Mouse (Mus musculus) MEL (cell line): Measurements from ENCODE around the gene Ttc17. TPM values are rescaled to one million over a fixed set of nuclear protein-coding genes. Genes with fewer than 3 reads are reported as not detected.
"Not testable (repeated sequence)": the region's sequence is repeated elsewhere in the genome, so short reads cannot be mapped to it uniquely, and the experiment has no call there.

Source experiments
- DNase-seq: peaks from one replicate; pipeline ENCODE4 v3.0.0; 2011; ENCODE audit warnings: low read depth, low spot score
- H3K27ac ChIP-seq: 2 replicates; pipeline ENCODE4 v1.5.1; 2012; ENCODE audit warnings: low read depth, mild to moderate bottlenecking, control low read depth, low read length, moderate library complexity; ENCODE audit not compliant: control insufficient read depth
- H3K27me3 ChIP-seq, 2 experiments: fragments of 150-350 bp in 1 of 2; sonication (generic) in 1 of 2; 2 replicates each; pipeline ENCODE4 v1.6.1; 2012; ENCODE audit warnings: low read length in 2 of 2, mild to moderate bottlenecking in 2 of 2, improper control_type of control experiment in 1 of 2, moderate library complexity in 1 of 2; ENCODE audit not compliant: insufficient read depth in 2 of 2, control insufficient read depth in 1 of 2
- H3K36me3 ChIP-seq, 2 experiments: 2 replicates each; pipeline ENCODE4 v1.6.1; 2012 to 2014; ENCODE audit warnings: low read length in 2 of 2, improper control_type of control experiment in 1 of 2, inconsistent platforms in 1 of 2, mild to moderate bottlenecking in 1 of 2; ENCODE audit not compliant: insufficient read depth in 2 of 2, control insufficient read depth in 1 of 2
- H3K4me1 ChIP-seq, 2 experiments: fragments of 150-350 bp in 1 of 2; sonication (generic) in 1 of 2; 2 replicates each; pipeline ENCODE4 v1.6.1; 2012; ENCODE audit warnings: low read length in 2 of 2, improper control_type of control experiment in 1 of 2, mild to moderate bottlenecking in 1 of 2; ENCODE audit not compliant: insufficient read depth in 2 of 2, control insufficient read depth in 1 of 2
- H3K4me3 ChIP-seq, 2 experiments: fragments of 150-350 bp in 1 of 2; sonication (generic) in 1 of 2; 2 replicates each; pipeline ENCODE4 v1.5.1; 2012; ENCODE audit warnings: low read depth in 2 of 2, low read length in 2 of 2, mild to moderate bottlenecking in 2 of 2, moderate library complexity in 2 of 2, control low read depth in 1 of 2, improper control_type of control experiment in 1 of 2; ENCODE audit not compliant: control insufficient read depth in 1 of 2, insufficient read depth in 1 of 2
- H3K79me2 ChIP-seq: 2 replicates; pipeline ENCODE4 v1.6.1; 2012; ENCODE audit warnings: mild to moderate bottlenecking, low read length, moderate library complexity; ENCODE audit not compliant: control insufficient read depth, poor library complexity, insufficient read depth
- H3K9ac ChIP-seq: 2 replicates; pipeline ENCODE4 v1.6.1; 2012; ENCODE audit warnings: low read depth, mild to moderate bottlenecking, control low read depth, low read length, moderate library complexity; ENCODE audit not compliant: control insufficient read depth, poor library complexity, severe bottlenecking
- H3K9me3 ChIP-seq: fragments of 150-350 bp; sonication (generic); replicated peaks from 2 replicates; pipeline ENCODE4 v1.6.1; 2012; ENCODE audit warnings: mild to moderate bottlenecking, low read length, improper control_type of control experiment, moderate library complexity; ENCODE audit not compliant: insufficient read depth
- ELF1 ChIP-seq: IDR thresholded peaks from 2 replicates; pipeline ENCODE4 v1.6.1; 2014; ENCODE audit warnings: low read depth, mild to moderate bottlenecking, inconsistent platforms, low read length, improper control_type of control experiment, moderate library complexity
- EP300 ChIP-seq, 2 experiments: IDR thresholded peaks; 2 replicates each; pipeline ENCODE4 v1.6.1; 2011; ENCODE audit warnings: improper control_type of control experiment in 2 of 2, low read length in 2 of 2, low read depth in 1 of 2, mild to moderate bottlenecking in 1 of 2
- GATA1 ChIP-seq: IDR thresholded peaks from 2 replicates; pipeline ENCODE4 v1.6.1; 2011; ENCODE audit warnings: low read depth, low read length, improper control_type of control experiment
- HCFC1 ChIP-seq: IDR thresholded peaks from 2 replicates; pipeline ENCODE4 v1.6.1; 2012; ENCODE audit warnings: low read depth, mild to moderate bottlenecking, inconsistent platforms, low read length, improper control_type of control experiment, moderate library complexity
- JUND ChIP-seq: IDR thresholded peaks from 2 replicates; pipeline ENCODE4 v1.6.1; 2011; ENCODE audit warnings: low read depth, mild to moderate bottlenecking, improper control_type of control experiment, low read length
- KAT2A ChIP-seq: conservative IDR thresholded peaks from 2 replicates; pipeline ENCODE4 v1.6.1; 2012; ENCODE audit warnings: low read depth, low read length, improper control_type of control experiment, inconsistent platforms
- MAFK ChIP-seq: IDR thresholded peaks from 2 replicates; pipeline ENCODE4 v1.6.1; 2011; ENCODE audit warnings: low read depth, mild to moderate bottlenecking, low read length, improper control_type of control experiment, borderline replicate concordance
- MAX ChIP-seq: IDR thresholded peaks from 2 replicates; pipeline ENCODE4 v1.6.1; 2011; ENCODE audit warnings: low read length, improper control_type of control experiment
- MXI1 ChIP-seq: IDR thresholded peaks from 2 replicates; pipeline ENCODE4 v1.6.1; 2011; ENCODE audit warnings: mild to moderate bottlenecking, low read depth, low read length, improper control_type of control experiment
- MYB ChIP-seq: IDR thresholded peaks from 2 replicates; pipeline ENCODE4 v1.6.1; 2011; ENCODE audit warnings: mild to moderate bottlenecking, low read depth, low read length, improper control_type of control experiment
- MYC ChIP-seq: IDR thresholded peaks from 2 replicates; pipeline ENCODE4 v1.6.1; 2011; ENCODE audit warnings: low read depth, mild to moderate bottlenecking, low read length, improper control_type of control experiment, moderate library complexity
- NELFE ChIP-seq: IDR thresholded peaks from 2 replicates; pipeline ENCODE4 v1.6.1; 2011; ENCODE audit warnings: low read depth, low read length, improper control_type of control experiment
- NRF1 ChIP-seq: IDR thresholded peaks from 2 replicates; pipeline ENCODE4 v1.6.1; 2014; ENCODE audit warnings: low read depth, mild to moderate bottlenecking, inconsistent platforms, low read length, improper control_type of control experiment, moderate library complexity; ENCODE audit not compliant: poor library complexity, insufficient read depth, severe bottlenecking
- POLR2A ChIP-seq, 2 experiments: IDR thresholded peaks; 2 replicates each; pipeline ENCODE4 v1.6.1; 2011 to 2012; ENCODE audit warnings: low read length in 2 of 2, mild to moderate bottlenecking in 2 of 2, control low read depth in 1 of 2, improper control_type of control experiment in 1 of 2, low read depth in 1 of 2, moderate library complexity in 1 of 2; ENCODE audit not compliant: control insufficient read depth in 1 of 2, insufficient read depth in 1 of 2, poor library complexity in 1 of 2
- POLR2AphosphoS2 ChIP-seq: IDR thresholded peaks from 2 replicates; pipeline ENCODE4 v1.6.1; 2011; ENCODE audit warnings: low read length, improper control_type of control experiment
- POLR2AphosphoS5 ChIP-seq: IDR thresholded peaks from 2 replicates; pipeline ENCODE4 v1.6.1; 2012; ENCODE audit warnings: low read depth, borderline replicate concordance, mild to moderate bottlenecking, inconsistent platforms, low read length, moderate library complexity, mixed read lengths
- RAD21 ChIP-seq: IDR thresholded peaks from 2 replicates; pipeline ENCODE4 v1.6.1; 2011; ENCODE audit warnings: mild to moderate bottlenecking, low read depth, low read length, improper control_type of control experiment
- RCOR1 ChIP-seq: IDR thresholded peaks from 2 replicates; pipeline ENCODE4 v1.6.1; 2012; ENCODE audit warnings: low read depth, mild to moderate bottlenecking, inconsistent platforms, low read length, improper control_type of control experiment
- SIN3A ChIP-seq: IDR thresholded peaks from 2 replicates; pipeline ENCODE4 v1.6.1; 2012; ENCODE audit warnings: low read length, improper control_type of control experiment, inconsistent platforms
- SMC3 ChIP-seq: IDR thresholded peaks from 2 replicates; pipeline ENCODE4 v1.6.1; 2011; ENCODE audit warnings: low read depth, low read length, improper control_type of control experiment
- TAL1 ChIP-seq: IDR thresholded peaks from 2 replicates; pipeline ENCODE4 v1.6.1; 2012; ENCODE audit warnings: mild to moderate bottlenecking, inconsistent platforms, low read length, moderate library complexity, mixed read lengths
- TBP ChIP-seq: IDR thresholded peaks from 2 replicates; pipeline ENCODE4 v1.8.0; 2011; ENCODE audit warnings: low read depth, low read length, improper control_type of control experiment
- USF1 ChIP-seq: IDR thresholded peaks from 2 replicates; pipeline ENCODE4 v1.6.1; 2014; ENCODE audit warnings: low read depth, mild to moderate bottlenecking, inconsistent platforms, low read length, improper control_type of control experiment, moderate library complexity
- ZKSCAN1 ChIP-seq: IDR thresholded peaks from 2 replicates; pipeline ENCODE4 v1.6.1; 2012; ENCODE audit warnings: low read depth, mild to moderate bottlenecking, inconsistent platforms, low read length, improper control_type of control experiment, moderate library complexity
- ZMIZ1 ChIP-seq: IDR thresholded peaks from 2 replicates; pipeline ENCODE4 v1.6.1; 2012; ENCODE audit warnings: low read depth, mild to moderate bottlenecking, inconsistent platforms, low read length, improper control_type of control experiment, moderate library complexity
- ZNF384 ChIP-seq: IDR thresholded peaks from 2 replicates; pipeline ENCODE4 v1.6.1; 2012; ENCODE audit warnings: low read depth, mild to moderate bottlenecking, inconsistent platforms, low read length, improper control_type of control experiment
- polyA plus RNA-seq, 2 experiments: library from polyadenylated mRNA; stranded (reverse) in 1 of 2; unstranded in 1 of 2; fragments of >175 nt in 1 of 2; fragments of >200 nt in 1 of 2; gene quantifications; 2 replicates each; pipeline versions ENCODE4 v1.2.1 to v1.2.4; 2012; ENCODE audit warnings: low replicate concordance in 2 of 2, low read depth in 1 of 2; ENCODE audit not compliant: insufficient read length in 2 of 2, insufficient read depth in 1 of 2, missing spikeins in 1 of 2
- total RNA-seq: library from RNA; depleted of rRNA; stranded (reverse); fragments of 300-350 nt; gene quantifications from 2 replicates; pipeline ENCODE4 v1.2.3, GENCODE M21; 2012

The Ttc17 gene
- total and polyA plus RNA-seq, 3 experiments: 7.0 to 10.2 TPM; not detected in 1

- Histone ChIP-seq H3K27ac (no peak overlapping the region), H3K9ac (no peak overlapping the region), H3K36me3 (no peaks in the 10 kb centered on the region; a peak in 2 of 4 replicates), H3K79me2 (0 out of 2 replicates have a peak, but pooled peaks cover 3% of the 10 kb centered on the region), H3K27me3 (no peaks in the 10 kb centered on the region), H3K4me3 (no peak overlapping the region), H3K9me3 (no peaks in the 10 kb centered on the region), H3K4me1 (no peaks in the 10 kb centered on the region; a peak in 2 of 4 replicates)
- no peak for TF ChIP-seq RAD21
- no peak for TF ChIP-seq MYC
- no peak for TF ChIP-seq ZKSCAN1
- DNase-seq: no peak
These were observed 10.2 kb downstream of the Ttc17 start for GRCm38 (mm10) chr2:94396325-94396724.

DNA sequence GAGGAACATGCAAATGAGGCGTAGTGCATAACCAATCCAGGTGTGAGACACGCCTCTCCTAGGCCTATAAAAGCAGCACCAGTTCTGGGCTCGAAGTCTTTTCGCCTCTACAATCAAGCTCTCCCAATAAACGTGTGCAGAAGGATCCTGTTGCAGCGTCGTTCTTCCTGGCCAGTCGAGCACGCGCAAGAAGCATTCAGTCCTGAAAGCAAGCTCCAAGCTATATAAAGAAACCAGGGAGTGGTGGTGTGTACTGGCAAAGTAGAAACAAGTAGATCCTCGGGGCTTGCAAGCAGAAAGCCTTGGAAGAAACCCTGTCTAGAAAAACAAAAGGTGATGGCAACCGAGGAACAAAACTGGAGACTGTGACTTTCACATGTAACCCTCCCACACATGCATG lies 15.4 kb downstream of the Ttc17 start:
- H3K9ac ChIP-seq, H3K9me3 ChIP-seq, H3K4me1 ChIP-seq, H3K27me3 ChIP-seq, H3K79me2 ChIP-seq, H3K4me3 ChIP-seq: not testable (repeated sequence)
- H3K27ac ChIP-seq: peak overlapping the region; percentile 11; the same call in 1 of the 2 replicates
- TF ChIP-seq TBP: peak; percentile 85
- peak in 1 of 2 experiments; percentile 43; a peak in 1 of 4 replicates for TF ChIP-seq POLR2A (IDR thresholded peaks at IDR 0.05; ENCODE audit: control insufficient read depth in 1 of 2, insufficient read depth in 1 of 2, low read depth in 1 of 2, low read length in 2 of 2, poor library complexity in 1 of 2)
- H3K36me3 ChIP-seq: peaks cover 0 to 17% of the 10 kb centered on the region in 2 experiments; a peak in 3 of 4 replicates
- DNase-seq: peak; percentile 48

DNA sequence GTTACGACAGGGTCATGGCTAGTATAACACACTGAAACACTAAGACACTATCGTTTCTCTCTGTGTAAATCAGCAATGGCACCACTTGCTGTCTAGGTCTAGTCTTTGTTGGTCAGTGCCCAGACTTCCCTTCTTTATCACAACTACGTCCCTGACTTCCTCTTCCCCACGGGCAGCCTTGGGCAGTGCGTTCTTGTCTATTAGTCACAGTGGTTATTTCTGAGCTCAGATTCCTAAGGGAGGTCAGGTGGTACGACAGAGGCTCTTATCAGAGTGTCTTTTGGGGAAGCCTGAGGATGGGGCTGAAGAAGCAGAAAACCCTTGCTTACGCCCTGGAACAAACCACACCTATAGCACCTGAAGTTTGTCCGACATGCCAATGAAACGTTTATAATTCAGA lies 17.5 kb downstream of the Ttc17 start:
- H3K4me1 ChIP-seq: peaks cover 7 to 8% of the 10 kb centered on the region in 2 experiments
- peak; percentile 75 for DNase-seq
- no peak overlapping the region for H3K27ac ChIP-seq
- TF ChIP-seq SMC3: no peak
- peak; percentile 12 to 57; a peak in 2 of 4 replicates for TF ChIP-seq EP300 (IDR thresholded peaks at IDR 0.05; ENCODE audit: low read depth in 1 of 2, low read length in 2 of 2)
- no peak for TF ChIP-seq SIN3A
- no peak for TF ChIP-seq ELF1
- TF ChIP-seq HCFC1: no peak
- TF ChIP-seq TBP: no peak
- peak; percentile 49 for TF ChIP-seq RCOR1
- no peak for TF ChIP-seq KAT2A
- no peak for TF ChIP-seq RAD21
- TF ChIP-seq POLR2AphosphoS5: no peak
- TF ChIP-seq MAFK: no peak
- no peak for TF ChIP-seq MYC
- no peak for TF ChIP-seq ZMIZ1
- no peak for TF ChIP-seq ZNF384
- TF ChIP-seq MYB: no peak
- peak; percentile 57 for TF ChIP-seq GATA1
- no peak for TF ChIP-seq JUND
- TF ChIP-seq USF1: peak; percentile 81
- TF ChIP-seq TAL1: peak; percentile 18; the same call in 1 of the 2 replicates
- TF ChIP-seq MAX: no peak
- no peak for TF ChIP-seq NELFE
- TF ChIP-seq MXI1: no peak
- no peak for TF ChIP-seq NRF1
- TF ChIP-seq POLR2AphosphoS2: no peak
- no peak overlapping the region for H3K9ac ChIP-seq
- H3K9me3 ChIP-seq: no peaks in the 10 kb centered on the region
- peaks cover 2 to 17% of the 10 kb centered on the region in 2 experiments for H3K36me3 ChIP-seq
- H3K4me3 ChIP-seq: no peak overlapping the region
- no peaks in the 10 kb centered on the region for H3K79me2 ChIP-seq
- H3K27me3 ChIP-seq: no peaks in the 10 kb centered on the region
